Mouse (Mus musculus) heart, postnatal 10 days (tissue): ENCODE data around the gene Olfr466. TPM values are rescaled to one million over a fixed set of nuclear protein-coding genes. Genes with fewer than 3 reads are reported as not detected.
A peak's percentile ranks its signal among the peaks of the same experiment; 100 is the strongest.

ENCODE experiments used
- DNase-seq, 2 experiments: peaks; one replicate each; pipeline ENCODE4 v3.0.0; 2021
- intact Hi-C: fragments of 180-260 bp; cut with DNase I; formaldehyde crosslinking; loops from one replicate; pipeline ENCODE4 v1.15.1; 2025
- total RNA-seq, 2 experiments: library from RNA; stranded (reverse); gene quantifications; 2 replicates each; pipeline ENCODE4 v1.2.3; 2021

The Olfr466 gene
- not detected for total RNA-seq

GRCm38 (mm10) chr13:65149940-65150339 is at the start of gene Olfr466:
Gene Olfr466 (plus strand): TSS chr13:65150240.
- intact Hi-C loops = no loop called here

GRCm38 (mm10) chr13:65100678-65101077 is 49.4 kb upstream of the Olfr466 start:
- intact Hi-C loops = no loop called here
- DNase-seq = no peak

More at GRCm38 (mm10) chr13:65149940-65150339, at the start of gene Olfr466:
- DNase-seq = no peak

GRCm38 (mm10) chr13:65101232-65101631 is 48.8 kb upstream of the Olfr466 start:
- DNase-seq = no peak
- intact Hi-C loops = no loop called here

GRCm38 (mm10) chr13:65111961-65112360 is 38.1 kb upstream of the Olfr466 start:
- peak; percentile 15 to 30 for DNase-seq
- intact Hi-C loops = loop anchor here (5.0 to 10.0 kb wide), 2 partner anchors 130 to 677 kb away; partner anchors contain the start of gene Cdk20

- intact Hi-C loops = loop anchor here (5.0 to 10.0 kb wide), 2 partner anchors 130 to 678 kb away; partner anchors contain the start of gene Cdk20
Measured at GRCm38 (mm10) chr13:65112459-65113110, 37.5 kb upstream of the Olfr466 start, which contains the start of gene Mfsd14b. Gene Mfsd14b (minus strand): TSS chr13:65112975.

GRCm38 (mm10) chr13:65113239-65113638 is 36.8 kb upstream of the Olfr466 start:
- intact Hi-C loops = loop anchor here (5.0 to 10.0 kb wide), 2 partner anchors 129 to 678 kb away; partner anchors contain the start of gene Cdk20
- no peak for DNase-seq

More at GRCm38 (mm10) chr13:65112459-65113110, 37.5 kb upstream of the Olfr466 start, which contains the start of gene Mfsd14b:
- peak; percentile 94 to 95 for DNase-seq

- DNase-seq = no peak
- intact Hi-C loops = no loop called here
Measured at GRCm38 (mm10) chr13:65120984-65121383, 29.1 kb upstream of the Olfr466 start.

GRCm38 (mm10) chr13:65122111-65122510 is 27.9 kb upstream of the Olfr466 start:
- intact Hi-C loops = no loop called here
- no peak for DNase-seq

GRCm38 (mm10) chr13:65127063-65127847 is 22.8 kb upstream of the Olfr466 start:
- no peak for DNase-seq
- intact Hi-C loops = loop anchor here (5.0 kb wide), 1 partner anchor 90 kb away; no protein-coding TSS in a partner anchor

GRCm38 (mm10) chr13:65137789-65138188 is 12.3 kb upstream of the Olfr466 start, which contains the start of gene Olfr465-ps1:
Gene Olfr465-ps1 (plus strand): TSS chr13:65138089.
- no peak for DNase-seq
- intact Hi-C loops = no loop called here

GRCm38 (mm10) chr13:65174102-65174501 is 24.1 kb downstream of the Olfr466 start:
- no peak for DNase-seq
- intact Hi-C loops = no loop called here

- intact Hi-C loops = loop anchor here (2.0 kb wide), 1 partner anchor 135 kb away; no protein-coding TSS in a partner anchor
- peak; percentile 20 to 50 for DNase-seq
Measured at GRCm38 (mm10) chr13:65175734-65176471, 25.9 kb downstream of the Olfr466 start.

GRCm38 (mm10) chr13:65176472-65177091 is 26.5 kb downstream of the Olfr466 start:
- no peak for DNase-seq
- intact Hi-C loops = loop anchor here (2.0 kb wide), 1 partner anchor 134 kb away; no protein-coding TSS in a partner anchor

- intact Hi-C loops = no loop called here
Measured at GRCm38 (mm10) chr13:65200667-65201066, 50.6 kb downstream of the Olfr466 start.

More at GRCm38 (mm10) chr13:65200667-65201066, 50.6 kb downstream of the Olfr466 start:
- no peak for DNase-seq

Other genes with a start within 250 kb of the Olfr466 start
- gene Cntnap3, start 246.3 kb upstream of the Olfr466 start, total RNA-seq = under 1 TPM in 1 of 2 experiments, not detected in 1; 0.12 TPM
- gene Spata31, start 232.8 kb upstream of the Olfr466 start, total RNA-seq = not detected
- not detected for gene Spata31d1c, start 117.2 kb upstream of the Olfr466 start, total RNA-seq
- gene Prss47, start 97.5 kb upstream of the Olfr466 start, total RNA-seq = not detected
- 10 to 100 TPM; 26.8 to 27.9 TPM for gene Mfsd14b, start 37.3 kb upstream of the Olfr466 start, total RNA-seq
- gene Olfr465-ps1, start 12.2 kb upstream of the Olfr466 start, total RNA-seq = not detected
- gene Nlrp4f, start 55.7 kb downstream of the Olfr466 start, total RNA-seq = not detected
- not detected for gene Gm10775, start 109.3 kb downstream of the Olfr466 start, total RNA-seq
- gene Zfp369, start 128.6 kb downstream of the Olfr466 start, total RNA-seq = 10 to 100 TPM; 28.3 to 39.0 TPM